Mouse (Mus musculus): Measurements from ENCODE around the gene Lrriq1.

- TF ChIP-seq GATA1 (IDR thresholded peaks at IDR 0.05; ENCODE audit: low read length) (no peak), TAL1 (IDR thresholded peaks at IDR 0.05; ENCODE audit: low read length) (no peak)
These were observed 91.0 kb downstream of the Lrriq1 start for GRCm38 (mm10) chr10:103144927-103145768.

Measured in erythroblast, embryonic 14.5 days (primary cell).